Mouse (Mus musculus) heart, adult 11 months (tissue): ENCODE data around the gene Gm11096.

Experiments used
- DNase-seq: peaks from one replicate; pipeline ENCODE4 v3.0.0; 2022

Gene Gm11096

GRCm38 (mm10) chr17:81481843-81482490 is 40.4 kb downstream of the Gm11096 start:
- DNase-seq, result peak; percentile 96

DNA sequence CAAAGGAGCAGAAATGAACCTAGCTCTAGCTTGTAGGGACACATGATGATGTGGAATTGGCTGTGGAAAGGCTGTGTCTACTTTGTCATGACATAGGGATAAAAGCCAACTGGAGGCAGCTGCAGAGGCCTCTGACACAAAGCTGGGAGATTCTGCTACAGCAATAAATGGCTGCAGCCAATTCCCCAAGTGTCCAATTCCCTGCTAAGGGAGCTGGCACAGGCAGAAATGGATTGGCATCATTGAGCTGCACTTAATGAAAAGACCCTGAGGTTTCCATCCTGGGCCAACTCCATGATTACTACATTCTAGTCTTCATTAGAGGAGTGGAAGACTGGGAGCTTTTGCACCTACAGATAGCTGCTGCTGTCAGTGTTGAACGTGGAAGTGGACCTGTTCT is 44.8 kb downstream of the Gm11096 start:
- DNase-seq, result no peak
